Mouse (Mus musculus): ENCODE results near the gene Tnnt2. TPM values are rescaled to one million over a fixed set of nuclear protein-coding genes. Genes with fewer than 3 reads are reported as not detected.

Gene Tnnt2
- total RNA-seq, 2 experiments from 2014 or later = 1.4 to 1.6 TPM

GRCm38 (mm10) chr1:135899991-135900515, 63.9 kb downstream of the Tnnt2 start:
- no peak for TF ChIP-seq CTCF (conservative IDR thresholded peaks at IDR 0.05)
- no peak overlapping the region for H3K27ac ChIP-seq
- no peak for DNase-seq (ENCODE audit: low spot score in 2 of 2)
- no peak overlapping the region for H3K4me3 ChIP-seq

Other genes with a start within 250 kb of the Tnnt2 start
- 10 to 100 TPM; 60.3 to 71.2 TPM for gene Nav1, start 229.1 kb upstream of the Tnnt2 start, total RNA-seq (2021)
- gene Csrp1, start 116.3 kb upstream of the Tnnt2 start, total RNA-seq (2021) = 100 to 1,000 TPM; 220 to 231 TPM
- gene Phlda3, start 70.2 kb upstream of the Tnnt2 start, total RNA-seq (2021) = 10 to 100 TPM; 11.8 to 12.1 TPM
- 1 to 10 TPM; 2.9 to 3.2 TPM for gene Tnni1, start 56.9 kb upstream of the Tnnt2 start, total RNA-seq (2021)
- gene Lad1, start 17.8 kb upstream of the Tnnt2 start, total RNA-seq (2021) = 1 to 10 TPM in 1 of 2 experiments, under 1 TPM in 1; 0.97 to 1.3 TPM
- not detected for gene Pkp1, start 82.9 kb downstream of the Tnnt2 start, total RNA-seq (2021)
- gene Igfn1, start 170.0 kb downstream of the Tnnt2 start, total RNA-seq (2021) = under 1 TPM; 0.15 to 0.36 TPM
- 10 to 100 TPM; 69.5 to 85.7 TPM for gene Tmem9, start 171.8 kb downstream of the Tnnt2 start, total RNA-seq (2021)
- not detected for gene Ascl5, start 214.4 kb downstream of the Tnnt2 start, total RNA-seq (2021)
- gene Cacna1s, start 216.4 kb downstream of the Tnnt2 start, total RNA-seq (2021) = under 1 TPM; 0.49 to 0.77 TPM

All from layer of hippocampus, adult 2 months (tissue).